8 mouse cellular contexts compared by ENCODE assay signal in the genomic region with DNA sequence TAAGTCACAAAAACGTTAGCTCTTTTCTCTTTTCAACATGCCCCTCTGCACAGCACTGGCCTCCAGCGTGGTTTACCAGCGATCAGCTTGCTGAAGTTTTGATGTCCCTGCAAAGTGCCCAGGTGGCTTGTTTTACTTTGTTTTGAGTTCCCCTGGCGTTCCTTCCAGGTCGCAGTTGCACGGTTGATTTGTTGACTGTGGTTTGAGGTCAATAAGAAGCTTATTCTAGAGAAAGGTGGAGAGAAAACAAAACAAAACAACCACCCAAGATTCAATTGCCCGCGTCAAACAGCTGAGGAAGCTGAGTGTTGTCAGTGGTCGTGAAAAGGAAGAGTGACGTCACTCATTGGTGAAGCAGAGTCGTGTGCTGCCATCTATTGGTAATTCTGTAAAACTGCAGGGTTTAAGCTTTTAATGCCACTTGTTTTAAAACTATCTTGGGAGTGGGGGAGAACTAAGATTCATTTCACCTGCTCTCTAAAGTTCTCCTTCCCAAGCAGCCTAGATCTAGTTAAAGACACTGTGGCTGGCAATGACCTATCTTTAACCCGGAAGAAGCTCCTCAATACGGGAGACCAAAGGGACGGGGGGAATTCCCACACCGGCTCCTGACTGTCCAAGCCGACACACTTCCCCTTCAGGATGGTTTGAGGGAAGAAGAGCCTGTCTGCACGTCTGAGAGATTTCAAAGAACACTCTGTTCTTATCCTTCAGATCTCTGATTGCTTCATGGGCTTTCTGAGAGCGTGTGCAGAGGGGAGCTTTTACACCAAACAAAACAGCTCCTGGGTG.
DNase-seq lines count a peak whose midpoint lies in the region; ATAC-seq lines count a peak whose summit lies in the region.

No protein-coding gene starts in this region.

- peaks cover 17% of the 10 kb centered on the region for H3K27me3 ChIP-seq in limb, embryonic 13.5 days
- peaks cover 18% of the 10 kb centered on the region for H3K27me3 ChIP-seq in midbrain, embryonic 13.5 days
- H3K27me3 ChIP-seq in stomach, embryonic 16.5 days (ENCODE audit: control insufficient read depth, insufficient read depth, low read length) = no peaks in the 10 kb centered on the region; the same call in 1 of the 2 replicates

- peaks cover 12% of the 10 kb centered on the region; the same call in 1 of the 2 replicates for H3K4me1 ChIP-seq in limb, embryonic 13.5 days
- peaks cover 10% of the 10 kb centered on the region; the same call in 1 of the 2 replicates for H3K4me1 ChIP-seq in midbrain, embryonic 13.5 days (replicated peaks)
- H3K4me1 ChIP-seq in stomach, embryonic 16.5 days (ENCODE audit: control insufficient read depth, insufficient read depth, low read length) = peaks cover 12% of the 10 kb centered on the region; the same call in 1 of the 2 replicates

- WGBS in limb, embryonic 13.5 days = 9% methylated on average over 18 of the region's 18 CpGs
- WGBS in midbrain, embryonic 13.5 days = 14% methylated on average over 18 of the region's 18 CpGs
- WGBS in stomach, embryonic 16.5 days = 11% methylated on average over 18 of the region's 18 CpGs

- H3K9ac ChIP-seq in limb, embryonic 13.5 days = peak overlapping the region; percentile 63
- peak overlapping the region; percentile 58; the same call in 1 of the 2 replicates for H3K9ac ChIP-seq in midbrain, embryonic 13.5 days (replicated peaks)
- H3K9ac ChIP-seq in stomach, embryonic 16.5 days (ENCODE audit: low read length) = peak overlapping the region; percentile 74

- H3K4me3 ChIP-seq in limb, embryonic 13.5 days = peak overlapping the region; percentile 40
- H3K4me3 ChIP-seq in midbrain, embryonic 13.5 days (replicated peaks) = peak overlapping the region; percentile 31
- peak overlapping the region; percentile 47 for H3K4me3 ChIP-seq in stomach, embryonic 16.5 days (replicated peaks; ENCODE audit: low read length)

- ATAC-seq in limb, embryonic 13.5 days (ENCODE audit: low FRiP score, low read depth) = peak; percentile 58; the same call in 1 of the 2 replicates
- peak; percentile 64 for ATAC-seq in midbrain, embryonic 13.5 days
- 0 out of 2 replicates have a peak, but pooled peaks have one; percentile 16 for ATAC-seq in stomach, embryonic 16.5 days (ENCODE audit: insufficient read depth, low FRiP score)

- H3K36me3 ChIP-seq in limb, embryonic 13.5 days = no peaks in the 10 kb centered on the region
- H3K36me3 ChIP-seq in midbrain, embryonic 13.5 days = no peaks in the 10 kb centered on the region
- no peaks in the 10 kb centered on the region for H3K36me3 ChIP-seq in stomach, embryonic 16.5 days (ENCODE audit: control insufficient read depth, insufficient read depth, low read length)

- no peaks in the 10 kb centered on the region for H3K9me3 ChIP-seq in limb, embryonic 13.5 days
- no peaks in the 10 kb centered on the region for H3K9me3 ChIP-seq in midbrain, embryonic 13.5 days
- no peaks in the 10 kb centered on the region for H3K9me3 ChIP-seq in stomach, embryonic 16.5 days (replicated peaks; ENCODE audit: control insufficient read depth, low read length)

- no peak overlapping the region for H3K27ac ChIP-seq in limb, embryonic 13.5 days
- H3K27ac ChIP-seq in midbrain, embryonic 13.5 days = no peak overlapping the region
- no peak overlapping the region for H3K27ac ChIP-seq in stomach, embryonic 16.5 days (ENCODE audit: low read length)

- DNase-seq in 3T3-L1 (ENCODE audit: low read depth, low spot score) (peak; percentile 73), MN1 (ENCODE audit: low spot score) (peak; percentile 53)
- peak; percentile 29 to 48 for DNase-seq in cerebellum, postnatal 14 days
- peak; percentile 43 to 75 for DNase-seq in heart, adult 18-20 months
- DNase-seq in kidney, adult 11 months = peak; percentile 27

- H3K4me2 ChIP-seq in limb, embryonic 13.5 days (replicated peaks) = peak overlapping the region; percentile 66
- H3K4me2 ChIP-seq in midbrain, embryonic 13.5 days (replicated peaks) = peak overlapping the region; percentile 59
- peak overlapping the region; percentile 61 for H3K4me2 ChIP-seq in stomach, embryonic 16.5 days (ENCODE audit: low read depth, low read length)
